Mouse (Mus musculus): ENCODE results near the gene Selenon.

DNA sequence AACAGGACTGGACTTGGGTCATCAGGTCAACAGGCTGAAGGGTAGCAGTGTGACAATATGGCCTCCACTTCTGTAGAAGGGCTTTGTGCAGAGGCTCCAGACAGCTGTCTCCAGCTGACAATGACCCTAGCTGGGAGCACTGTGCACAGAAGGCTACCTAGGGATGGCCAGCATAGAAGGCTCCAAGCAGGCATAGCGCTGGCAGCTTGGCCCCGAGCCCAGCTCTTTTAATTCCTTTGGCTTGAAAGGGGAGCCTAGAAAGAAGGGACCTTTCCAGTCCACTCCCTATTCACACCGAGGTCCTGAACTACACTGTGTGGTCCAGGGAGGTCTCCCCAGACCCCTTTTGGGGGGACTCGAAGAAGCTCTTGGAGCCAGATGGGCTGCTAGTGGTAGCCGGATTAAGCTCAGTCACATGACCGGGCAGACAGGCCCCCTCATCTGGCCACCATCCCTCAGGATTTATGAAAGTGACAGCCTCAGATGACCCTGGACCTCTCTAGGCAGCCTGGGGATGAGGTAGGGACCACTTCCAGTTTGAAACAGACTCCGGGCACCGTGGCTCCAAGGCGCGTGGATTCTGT is 12.9 kb downstream of the Selenon start:
- no peak for TF ChIP-seq POLR2A (IDR thresholded peaks at IDR 0.05; ENCODE audit: insufficient read depth, low read depth, low read length)
- TF ChIP-seq CTCF (IDR thresholded peaks at IDR 0.05; ENCODE audit: insufficient read depth, low read depth, low read length), result no peak

Data from olfactory bulb, adult 2 months (tissue).